Mouse (Mus musculus) lung, postnatal 0 days (tissue): ENCODE measurements around the gene Srebf1. TPM values are rescaled to one million over a fixed set of nuclear protein-coding genes. Genes with fewer than 3 reads are reported as not detected.

Experiments
- ATAC-seq: fragments of 200-750 bp; cut with Nextera tagmentation; 2 replicates; pipeline ENCODE4 v1.8.0; 2017; ENCODE audit warnings: moderate library complexity
- DNase-seq: peaks from one replicate; pipeline ENCODE4 v3.0.0-alpha.2; 2016; ENCODE audit warnings: low spot score
- H3K27ac ChIP-seq: fragments of 300-500 bp; sonication (generic); 2 replicates; pipeline ENCODE4 v1.5.1; 2014; ENCODE audit warnings: antibody characterized with exemption, mild to moderate bottlenecking, low read length, mixed read lengths
- H3K27me3 ChIP-seq: fragments of 300-500 bp; sonication (generic); replicated peaks from 2 replicates; pipeline ENCODE4 v1.6.1; 2014; ENCODE audit warnings: low read length, mixed read lengths; ENCODE audit not compliant: insufficient read depth
- H3K36me3 ChIP-seq: fragments of 300-500 bp; sonication (generic); 2 replicates; pipeline ENCODE4 v1.6.1; 2014; ENCODE audit warnings: low read length, mixed read lengths; ENCODE audit not compliant: insufficient read depth
- H3K4me1 ChIP-seq: fragments of 300-500 bp; sonication (generic); 2 replicates; pipeline ENCODE4 v1.6.1; 2014; ENCODE audit warnings: antibody characterized with exemption, low read depth, low read length, mixed read lengths; ENCODE audit not compliant: insufficient read depth
- H3K4me2 ChIP-seq: fragments of 300-500 bp; sonication (generic); replicated peaks from 2 replicates; pipeline ENCODE4 v1.6.1; 2014; ENCODE audit warnings: low read depth, mild to moderate bottlenecking, low read length, moderate library complexity, mixed read lengths
- H3K4me3 ChIP-seq: fragments of 300-500 bp; sonication (generic); 2 replicates; pipeline ENCODE4 v1.5.1; 2014; ENCODE audit warnings: low read depth, low read length
- H3K9ac ChIP-seq: fragments of 300-500 bp; sonication (generic); replicated peaks from 2 replicates; pipeline ENCODE4 v1.6.1; 2014; ENCODE audit warnings: low read depth, mild to moderate bottlenecking
- H3K9me3 ChIP-seq: fragments of 300-500 bp; sonication (generic); 2 replicates; pipeline ENCODE4 v1.6.1; 2016; ENCODE audit warnings: low read length, mixed read lengths
- CTCF ChIP-seq: IDR thresholded peaks from 2 replicates; pipeline ENCODE4 v1.5.1; 2016; ENCODE audit warnings: antibody characterized with exemption, mild to moderate bottlenecking
- EP300 ChIP-seq: IDR thresholded peaks from 2 replicates; pipeline ENCODE4 v1.6.1; 2016; ENCODE audit warnings: antibody characterized with exemption, mild to moderate bottlenecking, control low read depth
- WGBS: fragments of 180-500 bp; shearing (Covaris S2); extraction: QIAGEN DNeasy Blood & Tissue Kit; methylation state at CpG from one replicate; pipeline ENCODE4 v1.1.7; 2014; 5-methylcytosine and 5-hydroxymethylcytosine counted together
- polyA plus RNA-seq: library from polyadenylated mRNA; unstranded; fragments of >200 nt; fragmentation: Nextera tagmentation; extraction: Ambion mirVana; gene quantifications from 2 replicates; pipeline ENCODE4 v1.2.1, GENCODE M21; 2015

Srebf1 gene
- polyA plus RNA-seq, 1 experiment from 2014 or later, result 70.1 TPM

DNA sequence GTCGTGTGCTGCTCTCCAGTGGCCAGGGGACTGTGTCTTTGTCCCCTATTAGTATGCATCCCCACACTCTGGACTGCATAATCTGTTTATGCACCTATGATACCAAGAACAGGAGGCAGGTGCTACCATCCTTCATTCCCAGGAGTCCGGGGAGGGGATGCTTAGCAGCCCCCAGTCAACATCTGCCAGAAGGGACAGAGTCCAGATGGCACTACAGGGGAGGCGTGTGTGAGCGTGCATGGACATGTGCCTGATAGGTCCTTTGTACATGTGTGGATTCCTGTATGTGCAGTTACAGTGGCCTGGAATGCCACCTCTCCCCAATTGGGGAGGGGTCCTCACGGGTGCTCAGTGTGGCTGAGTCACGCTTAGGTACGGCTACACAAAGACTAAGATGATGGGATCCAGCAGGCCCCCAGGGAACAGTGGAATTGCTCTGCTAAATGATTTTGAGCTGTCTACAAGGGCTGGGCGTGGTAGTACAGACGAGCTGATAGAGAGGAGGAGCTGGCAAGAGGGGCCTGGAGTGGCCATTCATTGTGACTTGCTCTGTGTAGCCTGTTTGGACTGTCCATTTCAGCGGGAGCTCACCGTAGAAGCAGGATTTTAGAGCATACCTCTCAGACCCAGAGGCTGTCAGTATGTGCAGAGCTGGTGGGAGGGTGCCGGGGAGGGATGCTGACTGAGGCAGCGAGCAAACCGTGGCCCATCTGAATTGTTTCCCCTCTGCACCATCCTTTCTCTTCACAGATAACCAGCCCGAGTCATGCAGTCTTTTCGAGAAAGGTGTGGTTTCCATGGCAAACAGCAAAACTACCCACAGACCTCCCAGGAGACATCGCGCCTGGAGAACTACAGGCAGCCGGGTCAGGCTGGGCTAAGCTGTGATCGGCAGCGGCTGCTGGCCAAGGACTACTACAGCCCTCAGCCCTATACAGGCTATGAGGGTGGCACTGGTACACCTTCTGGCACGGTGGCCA is 37.7 kb downstream of the Srebf1 start:
- TF ChIP-seq EP300 (no peak), CTCF (no peak)
- H3K9ac ChIP-seq, result no peak overlapping the region
- no peak for DNase-seq

DNA sequence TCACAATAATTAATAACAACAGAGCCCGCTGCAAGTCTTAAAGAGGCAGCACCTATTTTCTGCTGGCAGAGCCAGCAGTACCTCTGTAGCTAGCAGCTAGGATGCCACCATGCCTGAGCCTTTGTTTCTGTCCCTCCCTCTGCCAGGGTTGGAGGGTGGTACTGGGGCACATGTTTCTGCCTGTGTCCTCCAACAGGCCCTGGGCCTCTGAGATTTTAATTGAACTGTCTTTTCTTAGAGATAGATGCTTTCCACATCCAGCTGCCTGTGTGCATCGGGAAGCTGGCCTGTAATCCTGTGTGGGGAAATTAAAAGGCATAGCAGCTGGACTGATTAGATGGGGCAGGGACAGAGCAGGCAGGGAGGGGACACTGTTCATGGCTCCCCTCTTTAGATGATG is 39.6 kb downstream of the Srebf1 start:
- 56% methylated on average over 2 of the region's 2 CpGs for WGBS
- Histone ChIP-seq H3K27me3 (no peaks in the 10 kb centered on the region), H3K9me3 (no peaks in the 10 kb centered on the region), H3K36me3 (peaks cover 6% of the 10 kb centered on the region; the same call in 1 of the 2 replicates), H3K4me2 (no peak overlapping the region), H3K4me3 (no peak overlapping the region), H3K27ac (no peak overlapping the region), H3K4me1 (peaks cover 10% of the 10 kb centered on the region), H3K9ac (no peak overlapping the region)
- DNase-seq (no peak), ATAC-seq (no peak)
- no peak for TF ChIP-seq CTCF
- TF ChIP-seq EP300, result no peak

More for the DNA sequence above, 37.7 kb downstream of the Srebf1 start:
- Histone ChIP-seq H3K27me3 (no peaks in the 10 kb centered on the region), H3K36me3 (peaks cover 6% of the 10 kb centered on the region; the same call in 1 of the 2 replicates), H3K4me1 (peaks cover 3% of the 10 kb centered on the region; the same call in 1 of the 2 replicates), H3K9me3 (no peaks in the 10 kb centered on the region), H3K4me3 (no peak overlapping the region), H3K4me2 (no peak overlapping the region), H3K27ac (no peak overlapping the region)
- WGBS, result 54% methylated on average over 22 of the region's 22 CpGs
- ATAC-seq, result no peak

DNA sequence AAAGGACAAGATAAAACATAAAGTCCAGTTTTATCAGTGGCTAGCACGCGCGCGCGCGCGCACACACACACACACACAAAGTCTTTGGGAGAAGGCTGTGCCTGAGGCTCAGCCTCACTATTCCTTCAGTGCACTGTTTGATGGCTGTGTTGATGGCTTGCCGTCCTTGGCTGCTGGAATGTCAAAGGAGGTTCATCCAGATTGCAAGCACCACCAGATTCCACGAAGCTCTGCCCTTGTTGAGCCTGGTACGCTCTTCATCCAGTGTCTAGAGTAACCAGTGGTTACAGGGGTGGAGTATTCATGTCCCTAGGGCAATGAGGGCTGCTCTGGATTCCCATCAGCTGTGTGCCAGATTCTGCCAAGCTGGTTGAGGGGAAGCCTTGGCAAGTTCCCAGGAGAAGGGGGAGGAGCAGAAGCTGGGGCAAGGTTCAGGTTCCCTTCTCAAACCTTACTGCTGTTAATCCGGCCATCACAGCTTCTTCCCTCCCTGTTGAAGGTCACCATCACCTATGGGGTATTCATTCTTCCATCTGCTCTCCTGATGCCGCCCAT is 40.2 kb downstream of the Srebf1 start:
- 75% methylated on average over 12 of the region's 12 CpGs for WGBS
- H3K4me1 ChIP-seq, result peaks cover 14% of the 10 kb centered on the region
- no peak overlapping the region for H3K4me2 ChIP-seq
- peaks cover 6% of the 10 kb centered on the region; the same call in 1 of the 2 replicates for H3K36me3 ChIP-seq
- H3K27ac ChIP-seq, result no peak overlapping the region
- TF ChIP-seq EP300 (no peak), CTCF (no peak)
- H3K4me3 ChIP-seq, result no peak overlapping the region
- H3K27me3 ChIP-seq, result no peaks in the 10 kb centered on the region
- DNase-seq, result no peak
- H3K9ac ChIP-seq, result no peak overlapping the region
- H3K9me3 ChIP-seq, result no peaks in the 10 kb centered on the region
- no peak for ATAC-seq

GRCm38 (mm10) chr11:60178506-60178905 is 43.9 kb downstream of the Srebf1 start:
- Histone ChIP-seq H3K4me2 (no peak overlapping the region), H3K9me3 (no peaks in the 10 kb centered on the region), H3K4me1 (peaks cover 25% of the 10 kb centered on the region), H3K9ac (no peak overlapping the region), H3K27me3 (no peaks in the 10 kb centered on the region), H3K4me3 (no peak overlapping the region), H3K36me3 (no peaks in the 10 kb centered on the region), H3K27ac (no peak overlapping the region)
- ATAC-seq, result peak; percentile 50
- DNase-seq, result peak; percentile 57
- TF ChIP-seq EP300 (peak; percentile 31; the same call in 1 of the 2 replicates), CTCF (no peak)

DNA sequence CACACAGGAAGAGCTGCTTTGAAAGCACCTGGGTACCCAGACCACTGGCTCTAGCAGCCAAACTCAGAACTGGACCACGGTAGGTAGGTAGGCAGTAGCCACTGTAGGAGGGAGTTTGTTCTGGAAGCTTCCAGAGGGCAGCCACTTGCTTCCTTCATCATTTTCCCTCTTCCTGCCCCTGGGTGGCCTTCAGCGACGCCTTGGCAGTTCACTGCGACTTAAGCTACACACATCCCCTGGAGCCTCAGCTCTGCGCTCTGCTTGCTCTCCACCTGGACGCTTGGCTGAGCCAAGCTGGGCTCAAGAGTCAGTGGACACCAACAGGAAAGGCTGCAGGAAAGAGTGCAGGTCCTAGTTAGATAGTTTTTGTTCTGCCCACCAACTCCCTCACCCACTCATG is 44.4 kb downstream of the Srebf1 start:
- WGBS, result 43% methylated on average over 6 of the region's 6 CpGs
- Histone ChIP-seq H3K27ac (no peak overlapping the region), H3K27me3 (no peaks in the 10 kb centered on the region), H3K4me2 (no peak overlapping the region), H3K36me3 (no peaks in the 10 kb centered on the region), H3K4me3 (no peak overlapping the region), H3K9me3 (no peaks in the 10 kb centered on the region), H3K9ac (no peak overlapping the region), H3K4me1 (peaks cover 25% of the 10 kb centered on the region)
- TF ChIP-seq EP300 (no peak), CTCF (no peak)
- DNase-seq (no peak), ATAC-seq (no peak)

- 6% methylated on average over 36 of the region's 42 CpGs for WGBS
- no peak for TF ChIP-seq CTCF
- TF ChIP-seq EP300, result no peak
- H3K4me1 ChIP-seq, result peaks cover 25% of the 10 kb centered on the region
- no peaks in the 10 kb centered on the region for H3K36me3 ChIP-seq
- DNase-seq (peak; percentile 47), ATAC-seq (no peak)
- H3K27ac ChIP-seq, result peak overlapping the region; percentile 57
- peak overlapping the region; percentile 100 for H3K4me2 ChIP-seq
- H3K27me3 ChIP-seq, result no peaks in the 10 kb centered on the region
- peak overlapping the region; percentile 49 for H3K4me3 ChIP-seq
- H3K9me3 ChIP-seq, result no peaks in the 10 kb centered on the region
- H3K9ac ChIP-seq, result peak overlapping the region; percentile 35; the same call in 1 of the 2 replicates
Observed at GRCm38 (mm10) chr11:60176975-60177657, 45.3 kb downstream of the Srebf1 start.
